In the genomic region with DNA sequence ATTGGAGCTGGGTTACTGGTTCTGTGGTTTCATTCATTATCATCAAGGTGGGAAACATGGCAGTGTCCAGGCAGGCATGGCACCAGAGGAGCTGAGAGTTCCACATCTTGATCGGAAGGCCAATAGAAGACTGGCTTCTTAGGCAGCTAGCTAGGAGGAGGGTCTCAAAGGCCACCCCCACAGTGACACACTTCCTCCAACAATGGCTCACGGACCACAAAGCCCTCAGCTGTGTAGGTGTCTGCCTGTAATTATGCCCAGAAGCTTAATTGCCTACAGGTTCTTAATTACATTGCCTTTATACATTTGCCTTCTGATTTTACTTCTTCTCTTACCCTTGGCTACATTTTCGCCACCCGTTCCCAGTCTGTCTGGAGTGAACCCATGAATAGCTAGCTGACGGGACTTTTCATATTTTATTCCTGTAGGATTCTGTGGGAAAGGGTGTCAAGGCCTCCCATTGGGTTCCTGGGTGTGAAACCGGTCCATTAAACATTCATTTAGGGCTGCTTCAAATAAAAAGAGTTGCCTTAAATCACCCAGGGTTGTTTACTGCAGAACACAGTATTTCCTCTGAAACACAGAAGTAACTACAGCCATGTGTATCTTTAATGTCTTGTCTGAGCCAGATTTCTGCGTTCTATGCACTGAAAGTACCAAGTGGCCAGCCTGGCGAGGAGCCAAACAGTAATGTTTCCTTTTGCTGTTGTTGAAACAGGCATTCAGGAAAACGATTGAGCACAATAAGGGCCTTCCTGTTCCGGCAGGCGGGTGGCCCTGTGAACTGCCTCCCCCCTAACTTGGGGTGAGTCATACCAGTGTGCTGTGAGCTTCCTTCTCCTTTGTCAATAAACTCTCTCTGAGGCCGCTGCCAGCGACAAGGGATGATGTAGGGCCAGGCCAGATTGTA, we compare ENCODE assay signal across 8 mouse cellular contexts.
DNase-seq lines count a peak whose midpoint lies in the region; ATAC-seq and TF ChIP-seq lines count a peak whose summit lies in the region.

No protein-coding gene starts in this region.

- no peaks in the 10 kb centered on the region for H3K27me3 ChIP-seq in forebrain, postnatal 0 days (ENCODE audit: insufficient read depth, low read length)
- no peaks in the 10 kb centered on the region; the same call in 1 of the 2 replicates for H3K27me3 ChIP-seq in heart, postnatal 0 days (ENCODE audit: control insufficient read depth, insufficient read depth, low read length)
- no peaks in the 10 kb centered on the region for H3K27me3 ChIP-seq in limb, embryonic 14.5 days (ENCODE audit: control insufficient read depth, insufficient read depth, low read length)
- no peaks in the 10 kb centered on the region for H3K27me3 ChIP-seq in neural tube, embryonic 15.5 days (replicated peaks)

- H3K4me1 ChIP-seq in forebrain, postnatal 0 days (ENCODE audit: insufficient read depth) = peaks cover 7% of the 10 kb centered on the region; the same call in 1 of the 2 replicates
- H3K4me1 ChIP-seq in heart, postnatal 0 days (ENCODE audit: control insufficient read depth, insufficient read depth) = no peaks in the 10 kb centered on the region
- H3K4me1 ChIP-seq in limb, embryonic 14.5 days (ENCODE audit: control insufficient read depth, insufficient read depth, low read length) = peaks cover 10% of the 10 kb centered on the region; the same call in 1 of the 2 replicates
- peaks cover 13% of the 10 kb centered on the region for H3K4me1 ChIP-seq in neural tube, embryonic 15.5 days

- no peak for TF ChIP-seq CTCF in forebrain, postnatal 0 days (IDR thresholded peaks at IDR 0.05; ENCODE audit: low read depth)
- TF ChIP-seq CTCF in heart, postnatal 0 days (IDR thresholded peaks at IDR 0.05; ENCODE audit: low read depth) = no peak

- 22% methylated on average over 13 of the region's 13 CpGs for WGBS in forebrain, postnatal 0 days
- WGBS in heart, postnatal 0 days = 48% methylated on average over 13 of the region's 13 CpGs
- WGBS in limb, embryonic 14.5 days = 34% methylated on average over 13 of the region's 13 CpGs
- WGBS in neural tube, embryonic 15.5 days = 26% methylated on average over 13 of the region's 13 CpGs

- no peak overlapping the region for H3K4me3 ChIP-seq in forebrain, postnatal 0 days (ENCODE audit: low read depth, low read length)
- H3K4me3 ChIP-seq in heart, postnatal 0 days (ENCODE audit: low read depth, low read length) = no peak overlapping the region
- no peak overlapping the region for H3K4me3 ChIP-seq in limb, embryonic 14.5 days (replicated peaks; ENCODE audit: low read length)
- no peak overlapping the region for H3K4me3 ChIP-seq in neural tube, embryonic 15.5 days (replicated peaks)

- TF ChIP-seq EP300 in heart, postnatal 0 days (IDR thresholded peaks at IDR 0.05; ENCODE audit: low read depth) = no peak

- no peak overlapping the region for H3K9ac ChIP-seq in forebrain, postnatal 0 days
- no peak overlapping the region for H3K9ac ChIP-seq in heart, postnatal 0 days (replicated peaks; ENCODE audit: low read depth, low read length)
- no peak overlapping the region for H3K9ac ChIP-seq in limb, embryonic 14.5 days (ENCODE audit: low read depth, low read length, severe bottlenecking)
- no peak overlapping the region for H3K9ac ChIP-seq in neural tube, embryonic 15.5 days (replicated peaks)

- H3K4me2 ChIP-seq in forebrain, postnatal 0 days (ENCODE audit: low read depth) = no peak overlapping the region
- H3K4me2 ChIP-seq in heart, postnatal 0 days (ENCODE audit: low read depth, low read length) = no peak overlapping the region
- H3K4me2 ChIP-seq in limb, embryonic 14.5 days (replicated peaks; ENCODE audit: low read depth, low read length, severe bottlenecking) = no peak overlapping the region
- no peak overlapping the region for H3K4me2 ChIP-seq in neural tube, embryonic 15.5 days

- TF ChIP-seq POLR2A in limb, embryonic 14.5 days (IDR thresholded peaks at IDR 0.05; ENCODE audit: borderline replicate concordance, extremely low read depth, insufficient read depth, insufficient read length) = no peak

- DNase-seq in 3134 (ENCODE audit: extremely low read depth, insufficient read length, low spot score) = peak; percentile 47
- DNase-seq in forebrain, postnatal 0 days = peak; percentile 71
- peak; percentile 66 for DNase-seq in heart, postnatal 0 days (ENCODE audit: low spot score)
- peak; percentile 80 for DNase-seq in kidney, postnatal 10 days
- DNase-seq in limb, embryonic 14.5 days (ENCODE audit: low spot score) = peak; percentile 81
- DNase-seq in yolk sac, embryonic 10.5 days (ENCODE audit: low spot score) = peak; percentile 16

- ATAC-seq in cerebellum, adult (ENCODE audit: insufficient number of reproducible peaks, low FRiP score, low TSS enrichment) = peak; percentile 61; the same call in 1 of the 2 replicates
- ATAC-seq in forebrain, postnatal 0 days = peak; percentile 93
- peak; percentile 84 for ATAC-seq in heart, postnatal 0 days (ENCODE audit: insufficient read depth, low read depth)
- ATAC-seq in limb, embryonic 14.5 days (ENCODE audit: low FRiP score, low read depth) = no peak; the same call in 1 of the 2 replicates
- ATAC-seq in neural tube, embryonic 15.5 days (ENCODE audit: low FRiP score) = peak; percentile 87

- H3K9me3 ChIP-seq in forebrain, postnatal 0 days (ENCODE audit: low read length) = no peaks in the 10 kb centered on the region
- no peaks in the 10 kb centered on the region for H3K9me3 ChIP-seq in heart, postnatal 0 days (replicated peaks; ENCODE audit: control insufficient read depth, low read length)
- H3K9me3 ChIP-seq in limb, embryonic 14.5 days (ENCODE audit: control insufficient read depth, low read length) = no peaks in the 10 kb centered on the region
- no peaks in the 10 kb centered on the region for H3K9me3 ChIP-seq in neural tube, embryonic 15.5 days (replicated peaks)

- 0 out of 2 replicates have a peak overlapping the region, but pooled peaks have one; percentile 0 for H3K27ac ChIP-seq in forebrain, postnatal 0 days (ENCODE audit: low read depth, low read length)
- no peak overlapping the region for H3K27ac ChIP-seq in heart, postnatal 0 days (ENCODE audit: low read depth)
- no peak overlapping the region for H3K27ac ChIP-seq in limb, embryonic 14.5 days (replicated peaks; ENCODE audit: low read depth, low read length)
- peak overlapping the region; percentile 24; the same call in 1 of the 2 replicates for H3K27ac ChIP-seq in neural tube, embryonic 15.5 days (replicated peaks)

- H3K36me3 ChIP-seq in forebrain, postnatal 0 days (ENCODE audit: insufficient read depth) = no peaks in the 10 kb centered on the region
- H3K36me3 ChIP-seq in heart, postnatal 0 days (replicated peaks; ENCODE audit: control insufficient read depth, insufficient read depth, low read length) = no peaks in the 10 kb centered on the region
- H3K36me3 ChIP-seq in limb, embryonic 14.5 days (ENCODE audit: control insufficient read depth, insufficient read depth, low read length) = no peaks in the 10 kb centered on the region
- H3K36me3 ChIP-seq in neural tube, embryonic 15.5 days = no peaks in the 10 kb centered on the region

Comparison
In these comparisons a context has a peak if more than half of its experiments do, and no peak if none do; other contexts are left out.
1. DNase-seq: peak in every context shown above with its lines; median percentile 81 in limb, embryonic 14.5 days; 80 in kidney, postnatal 10 days; 71 in forebrain, postnatal 0 days; 66 in heart, postnatal 0 days; 47 in 3134; 16 in yolk sac, embryonic 10.5 days.
2. H3K27ac ChIP-seq: peak in forebrain, postnatal 0 days (single experiment) and neural tube, embryonic 15.5 days (single experiment); none in heart, postnatal 0 days (single experiment) and limb, embryonic 14.5 days (single experiment).